Mouse (Mus musculus) testis, postnatal 14 days (tissue): ENCODE results near the gene Prkrip1.
A peak's percentile ranks its signal among the peaks of the same experiment; 100 is the strongest.
"Not testable (repeated sequence)": the region's sequence is repeated elsewhere in the genome, so short reads cannot be mapped to it uniquely, and the experiment has no call there.

Experiments used
- DNase-seq: peaks from one replicate; pipeline ENCODE4 v3.0.0; 2021; ENCODE audit warnings: low spot score

The Prkrip1 gene

GRCm38 (mm10) chr5:136163807-136164474, 34.8 kb downstream of the Prkrip1 start:
- DNase-seq, result no peak

DNA sequence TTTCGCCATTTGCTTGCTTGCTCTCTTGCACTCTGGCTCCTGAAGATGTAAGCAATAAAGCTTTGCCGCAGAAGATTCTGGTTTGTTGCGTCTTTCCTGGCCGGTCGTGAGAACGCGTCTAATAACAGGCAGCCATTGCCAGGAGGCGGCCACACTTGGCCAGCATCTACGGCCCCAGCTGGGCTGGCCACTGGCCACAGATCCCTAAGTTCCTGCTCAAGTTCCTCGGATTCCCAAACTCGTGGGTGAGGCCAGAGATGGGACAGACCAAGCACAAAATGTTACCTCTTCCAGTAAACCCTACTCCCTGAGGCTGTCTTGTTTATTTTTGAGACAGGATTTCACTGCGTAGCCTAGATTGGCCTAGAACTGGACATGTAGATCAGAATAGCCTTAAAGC, 38.7 kb downstream of the Prkrip1 start:
- not testable (repeated sequence) for DNase-seq

- no peak for DNase-seq
Observed at GRCm38 (mm10) chr5:136155399-136155798, 43.4 kb downstream of the Prkrip1 start.

- no peak for DNase-seq
Observed at GRCm38 (mm10) chr5:136152365-136152764, 46.4 kb downstream of the Prkrip1 start.

DNA sequence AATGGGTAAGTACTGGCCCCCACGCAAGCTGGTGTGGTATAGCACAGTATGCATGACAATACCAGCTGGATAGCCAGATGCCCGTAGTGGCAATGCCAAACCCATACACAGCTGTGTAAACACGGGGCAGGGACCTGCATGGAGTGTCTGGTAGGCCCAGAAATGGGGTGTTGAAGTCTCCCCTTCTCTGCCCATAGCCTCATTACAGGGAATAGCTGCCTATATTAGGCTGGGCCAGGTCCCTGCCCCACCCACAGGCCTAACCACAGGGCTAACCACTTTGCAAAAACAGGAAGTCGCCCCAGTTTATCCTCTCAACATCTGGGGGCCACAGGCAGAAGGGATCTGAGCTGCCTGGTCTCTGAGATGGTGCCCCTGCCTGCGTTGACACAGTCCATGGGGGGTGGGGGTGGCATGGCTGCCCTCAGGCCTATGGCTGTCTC, 49.6 kb downstream of the Prkrip1 start:
- DNase-seq, result not testable (repeated sequence)

DNA sequence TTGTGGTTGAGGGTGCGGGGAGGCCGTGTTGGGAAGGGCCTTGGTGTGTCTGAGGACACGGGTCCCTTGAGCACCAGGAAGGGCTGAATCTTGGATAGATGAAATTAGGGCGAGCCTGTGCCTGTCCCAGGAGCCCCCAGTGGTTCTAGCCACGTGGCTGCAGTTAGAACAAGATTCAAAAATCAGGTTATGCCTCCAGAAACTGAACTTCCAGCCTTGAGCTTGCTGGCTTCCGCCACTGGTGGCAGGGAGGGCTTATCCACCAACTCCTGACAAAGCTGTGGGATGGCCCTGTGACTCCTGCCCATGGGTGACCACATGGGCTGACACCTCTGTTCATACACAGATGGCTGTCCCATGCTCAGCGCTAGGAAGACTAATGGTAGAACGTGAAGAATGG, 51.1 kb downstream of the Prkrip1 start:
- DNase-seq, result no peak

DNA sequence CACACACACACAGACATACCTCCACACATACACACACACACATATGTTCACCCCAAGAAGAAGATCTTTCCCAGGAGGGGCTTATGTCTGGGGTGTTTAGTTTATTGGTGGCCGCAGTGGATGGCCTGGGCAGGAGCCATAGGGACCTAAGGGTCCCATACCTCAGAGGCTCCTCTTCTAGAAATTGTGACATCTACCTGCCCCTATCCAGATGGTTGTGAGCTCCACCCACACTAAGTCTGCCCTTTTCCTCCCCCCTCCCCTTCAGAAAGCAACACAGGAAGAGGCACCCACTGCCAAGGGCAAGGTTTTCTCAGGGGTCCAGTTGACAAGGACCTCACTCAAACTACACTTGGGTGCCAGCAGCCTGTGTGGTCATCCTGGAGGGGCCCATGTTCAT, 51.8 kb downstream of the Prkrip1 start:
- DNase-seq, result no peak

DNA sequence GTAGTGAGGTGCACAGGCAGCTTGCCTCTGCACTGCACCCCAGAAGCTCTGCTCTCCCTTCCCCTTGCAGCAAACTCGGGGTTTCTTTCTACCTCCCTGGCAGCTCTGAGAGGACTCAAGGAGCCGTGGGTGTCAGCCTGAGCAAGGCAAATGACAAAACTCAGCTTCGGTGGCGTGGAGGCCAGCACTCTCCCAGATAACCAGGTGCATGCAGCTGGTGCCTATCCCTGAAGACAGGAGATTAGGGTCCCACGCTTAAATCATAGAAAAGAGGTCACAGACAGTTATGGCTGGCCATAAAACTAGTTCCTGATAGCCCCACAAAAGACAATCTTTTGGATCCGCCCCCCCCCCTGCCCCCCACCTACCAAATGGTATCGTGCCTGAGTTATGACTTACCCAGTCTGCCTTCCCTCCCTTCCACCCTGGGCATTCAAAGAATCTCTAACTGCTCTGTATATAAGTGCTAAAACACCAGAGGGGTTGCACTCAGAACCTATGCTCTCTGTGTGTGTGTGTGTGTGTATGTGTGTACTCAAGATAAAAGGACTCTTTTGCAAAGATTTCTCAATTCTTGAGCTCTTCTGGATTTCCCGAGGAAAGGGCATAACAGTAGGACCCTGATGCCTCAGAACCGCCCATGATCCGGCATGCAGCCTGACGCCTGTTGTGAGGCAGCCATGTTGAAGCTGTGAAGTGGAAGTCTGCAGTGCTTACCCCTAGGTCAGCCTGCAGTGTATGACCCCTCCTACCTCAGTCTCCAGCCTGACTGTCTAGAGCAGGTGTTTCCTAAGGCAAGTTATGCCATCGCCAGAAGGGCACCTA, 53.9 kb downstream of the Prkrip1 start:
- no peak for DNase-seq

- DNase-seq, result peak; percentile 53
Observed at GRCm38 (mm10) chr5:136143161-136143755, 55.5 kb downstream of the Prkrip1 start.

- no peak for DNase-seq
Observed at GRCm38 (mm10) chr5:136142746-136143145, 56.0 kb downstream of the Prkrip1 start.

GRCm38 (mm10) chr5:136140057-136140482, 58.7 kb downstream of the Prkrip1 start:
- DNase-seq, result no peak

- DNase-seq, result no peak
Observed at GRCm38 (mm10) chr5:136139393-136139792, 59.4 kb downstream of the Prkrip1 start.

- DNase-seq, result no peak
Observed at GRCm38 (mm10) chr5:136137658-136138274, 61.0 kb downstream of the Prkrip1 start.

- no peak for DNase-seq
Observed at GRCm38 (mm10) chr5:136136292-136136990, 62.3 kb downstream of the Prkrip1 start.

GRCm38 (mm10) chr5:136135571-136136291, 63.0 kb downstream of the Prkrip1 start, which contains the start of the genes Lrwd1 and Alkbh4:
Gene Lrwd1, minus strand, starts transcription at chr5:136136074.
Gene Alkbh4, plus strand, starts transcription at chr5:136136146.
- peak; percentile 95 for DNase-seq
